Mouse (Mus musculus) bone marrow macrophage, adult 2 months (primary cell): ENCODE data around the gene Fbxw10.

Source experiments
- CTCF ChIP-seq: IDR thresholded peaks from 2 replicates; pipeline ENCODE4 v1.5.1; 2012; ENCODE audit warnings: low read depth, mild to moderate bottlenecking, low read length, moderate library complexity
- POLR2A ChIP-seq: IDR thresholded peaks from 2 replicates; pipeline ENCODE4 v1.6.1; 2012; ENCODE audit warnings: mild to moderate bottlenecking, low read depth, low read length, borderline replicate concordance

- TF ChIP-seq CTCF (no peak), POLR2A (no peak)
These were observed 57.1 kb downstream of the Fbxw10 start for GRCm38 (mm10) chr11:62903871-62904495.
